Mouse (Mus musculus): ENCODE measurements around the gene Rps27rt. TPM values are rescaled to one million over a fixed set of nuclear protein-coding genes. Genes with fewer than 3 reads are reported as not detected.

The Rps27rt gene
- total RNA-seq, 2 experiments from 2014 or later: 21.8 to 24.8 TPM

GRCm38 (mm10) chr9:114933723-114934171 is 48.8 kb downstream of the Rps27rt start, which contains the start of gene Gpd1l:
TSS of gene Gpd1l (minus strand) at chr9:114933987.
- peak; percentile 96 to 98 for DNase-seq (ENCODE audit: low spot score in 2 of 2)
- intact Hi-C loops (cut with DNase I): loop anchor here (2.0 kb wide), 1 partner anchor 45 kb away; the partner anchor contains the start of gene Osbpl10

- intact Hi-C loops (cut with DNase I): loop anchor here (2.0 kb wide), 1 partner anchor 46 kb away; the partner anchor contains the start of gene Osbpl10
- DNase-seq (ENCODE audit: low spot score in 2 of 2): no peak
Measured at GRCm38 (mm10) chr9:114933037-114933722, 49.4 kb downstream of the Rps27rt start.

GRCm38 (mm10) chr9:114932607-114933006 is 49.9 kb downstream of the Rps27rt start:
- DNase-seq (ENCODE audit: low spot score in 2 of 2): no peak
- intact Hi-C loops (cut with DNase I): loop anchor here (2.0 kb wide), 1 partner anchor 46 kb away; the partner anchor contains the start of gene Osbpl10

Other genes with a start within 250 kb of the Rps27rt start
- gene Cmtm7, start 200.9 kb downstream of the Rps27rt start, total RNA-seq (2021): 1 to 10 TPM; 4.9 to 5.0 TPM
- 1 to 10 TPM; 2.2 to 2.5 TPM for gene Cmtm8, start 138.6 kb downstream of the Rps27rt start, total RNA-seq (2021)
- gene Gpd1l, start 48.8 kb downstream of the Rps27rt start, total RNA-seq (2021): 10 to 100 TPM; 87.2 to 91.9 TPM
- 10 to 100 TPM; 46.4 to 54.6 TPM for gene Osbpl10, start 4.2 kb downstream of the Rps27rt start, total RNA-seq (2021)

All from left cerebral cortex, postnatal 25 days (tissue).